Mouse (Mus musculus) forebrain, embryonic 11.5 days (tissue): Measurements from ENCODE around the gene Sys1. TPM values are rescaled to one million over a fixed set of nuclear protein-coding genes. Genes with fewer than 3 reads are reported as not detected.

Experiments used
- ATAC-seq: fragments of 200-750 bp; cut with Nextera tagmentation; replicated peaks from 2 replicates; pipeline ENCODE4 v1.8.0; 2017; ENCODE audit warnings: moderate TSS enrichment; ENCODE audit not compliant: low FRiP score
- DNase-seq: peaks from one replicate; pipeline ENCODE4 v3.0.0-alpha.2; 2017; ENCODE audit warnings: low spot score
- H3K27ac ChIP-seq: fragments of 300-500 bp; sonication (generic); 2 replicates; pipeline ENCODE4 v1.5.1; 2014; ENCODE audit warnings: low read depth, low read length
- H3K27me3 ChIP-seq: fragments of 300-500 bp; sonication (generic); 2 replicates; pipeline ENCODE4 v1.6.1; 2014; ENCODE audit warnings: mild to moderate bottlenecking, low read length, mixed read lengths; ENCODE audit not compliant: control insufficient read depth, insufficient read depth
- H3K36me3 ChIP-seq: fragments of 300-500 bp; sonication (generic); 2 replicates; pipeline ENCODE4 v1.6.1; 2014; ENCODE audit warnings: mild to moderate bottlenecking, low read length, moderate library complexity, mixed read lengths; ENCODE audit not compliant: control insufficient read depth, insufficient read depth
- H3K4me1 ChIP-seq: fragments of 300-500 bp; sonication (generic); replicated peaks from 2 replicates; pipeline ENCODE4 v1.6.1; 2014; ENCODE audit warnings: low read length, mixed read lengths; ENCODE audit not compliant: control insufficient read depth, insufficient read depth
- H3K4me2 ChIP-seq: fragments of 300-500 bp; sonication (generic); 2 replicates; pipeline ENCODE4 v1.6.1; 2014; ENCODE audit warnings: low read depth, mild to moderate bottlenecking, low read length, moderate library complexity, mixed read lengths; ENCODE audit not compliant: severe bottlenecking
- H3K4me3 ChIP-seq: fragments of 300-500 bp; sonication (generic); 2 replicates; pipeline ENCODE4 v1.5.1; 2014; ENCODE audit warnings: low read depth, low read length
- H3K9ac ChIP-seq: fragments of 300-500 bp; sonication (generic); 2 replicates; pipeline ENCODE4 v1.6.1; 2014; ENCODE audit warnings: low read length
- H3K9me3 ChIP-seq: fragments of 300-500 bp; sonication (generic); 2 replicates; pipeline ENCODE4 v1.6.1; 2016; ENCODE audit warnings: low read length, mixed read lengths; ENCODE audit not compliant: control insufficient read depth
- WGBS: fragments of 180-500 bp; shearing (Covaris S2); extraction: QIAGEN DNeasy Blood & Tissue Kit; methylation state at CpG from one replicate; pipeline ENCODE4 v1.1.7; 2014; 5-methylcytosine and 5-hydroxymethylcytosine counted together
- polyA plus RNA-seq: library from polyadenylated mRNA; unstranded; fragments of >200 nt; fragmentation: Nextera tagmentation; extraction: Ambion mirVana; gene quantifications from 2 replicates; pipeline ENCODE4 v1.2.1, GENCODE M21; 2014

Sys1 gene
- 63.4 and 71.2 TPM in 2 replicates for polyA plus RNA-seq

DNA sequence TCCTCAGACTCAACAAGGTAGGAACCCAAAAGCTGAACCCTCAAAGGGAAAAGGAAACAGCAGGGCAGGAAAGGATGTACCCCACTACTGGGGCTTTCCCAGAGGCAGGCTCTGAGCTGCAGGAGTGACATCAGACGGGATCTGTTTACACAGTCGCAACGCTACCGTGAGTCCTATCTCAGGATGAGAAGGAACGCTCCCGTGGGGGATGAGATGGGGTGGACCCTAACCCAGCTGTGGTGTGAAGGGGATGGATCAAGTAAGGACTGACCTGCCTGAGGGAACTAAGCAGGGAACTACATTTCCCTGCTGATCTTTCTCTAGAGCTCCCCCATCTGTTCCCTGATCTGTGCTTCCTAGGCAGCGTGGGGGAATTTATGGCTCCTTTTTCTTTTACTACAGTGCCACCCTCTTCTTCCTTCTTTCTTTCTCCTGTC is at the start of gene Sys1:
Gene Sys1, plus strand, starts transcription at position 101 of the 437 bp plus-strand sequence.
- 0% methylated on average over 7 of the region's 7 CpGs for WGBS
- H3K27me3 ChIP-seq, result no peaks in the 10 kb centered on the region
- peak within 1 kb of the TSS; percentile 49 for H3K9ac ChIP-seq
- no peak within 1 kb of the TSS for H3K4me3 ChIP-seq
- H3K9me3 ChIP-seq, result no peaks in the 10 kb centered on the region
- H3K4me2 ChIP-seq, result peak within 1 kb of the TSS; percentile 36; the same call in 1 of the 2 replicates
- 0 out of 2 replicates have a peak within 1 kb of the TSS, but pooled peaks have one; percentile 12 for H3K27ac ChIP-seq
- no peaks in the 10 kb centered on the region for H3K36me3 ChIP-seq
- peaks cover 3% of the 10 kb centered on the region; the same call in 1 of the 2 replicates for H3K4me1 ChIP-seq
- ATAC-seq, result no peak
- DNase-seq, result no peak

DNA sequence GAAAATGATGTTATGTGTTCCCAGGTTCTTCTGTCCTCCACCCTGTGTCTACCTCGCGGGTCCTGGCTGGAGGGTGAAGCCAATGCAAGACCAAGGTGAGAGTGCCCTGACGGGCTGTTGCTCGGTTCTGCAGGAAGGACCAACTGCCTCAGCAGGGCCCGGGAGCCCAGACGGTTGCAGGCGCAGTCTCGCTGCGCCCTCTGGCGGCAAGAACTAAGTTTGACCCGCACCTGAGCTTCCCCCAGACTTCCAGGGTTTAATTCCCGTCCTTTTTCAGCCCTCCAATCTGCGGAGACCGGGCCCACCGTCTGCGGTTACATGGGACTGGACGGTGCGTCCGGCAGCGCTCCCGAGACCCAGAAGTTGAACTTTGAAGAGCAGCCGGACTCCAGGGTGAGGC is 49.1 kb upstream of the Sys1 start:
- DNase-seq, result peak; percentile 88
- H3K4me3 ChIP-seq, result no peak overlapping the region
- ATAC-seq, result 0 out of 2 replicates have a peak, but pooled peaks have one; percentile 36
- no peak overlapping the region for H3K9ac ChIP-seq
- H3K4me2 ChIP-seq, result no peak overlapping the region
- H3K9me3 ChIP-seq, result no peaks in the 10 kb centered on the region
- no peak overlapping the region for H3K27ac ChIP-seq
- WGBS, result under 1% methylated on average over 22 of the region's 22 CpGs
- H3K4me1 ChIP-seq, result peaks cover 3% of the 10 kb centered on the region; the same call in 1 of the 2 replicates
- H3K27me3 ChIP-seq, result peaks cover 66% of the 10 kb centered on the region
- no peaks in the 10 kb centered on the region for H3K36me3 ChIP-seq

DNA sequence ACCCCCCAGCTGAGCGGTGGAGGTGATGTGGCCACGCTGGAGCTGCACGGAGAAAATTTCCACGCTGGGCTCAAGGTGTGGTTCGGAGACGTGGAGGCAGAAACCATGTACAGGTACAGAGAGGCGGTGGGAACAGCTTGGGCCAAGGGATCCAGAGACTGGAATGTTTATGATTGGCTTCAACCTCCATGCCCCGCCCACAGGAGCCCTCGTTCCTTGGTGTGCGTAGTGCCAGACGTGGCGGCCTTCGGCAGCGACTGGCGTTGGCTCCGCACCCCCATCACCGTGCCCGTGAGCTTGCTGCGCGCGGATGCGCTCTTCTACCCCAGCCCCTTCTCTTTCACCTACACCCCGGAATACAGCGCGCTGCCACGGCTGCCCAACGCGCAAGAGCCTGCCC is 42.6 kb upstream of the Sys1 start:
- Histone ChIP-seq H3K4me1 (no peaks in the 10 kb centered on the region), H3K36me3 (no peaks in the 10 kb centered on the region), H3K4me3 (no peak overlapping the region), H3K27me3 (peaks cover 5% of the 10 kb centered on the region), H3K9ac (0 out of 2 replicates have a peak overlapping the region, but pooled peaks have one; percentile 29), H3K27ac (no peak overlapping the region), H3K9me3 (no peaks in the 10 kb centered on the region), H3K4me2 (peak overlapping the region; percentile 32)
- DNase-seq (no peak), ATAC-seq (no peak)
- 26% methylated on average over 28 of the region's 28 CpGs for WGBS

DNA sequence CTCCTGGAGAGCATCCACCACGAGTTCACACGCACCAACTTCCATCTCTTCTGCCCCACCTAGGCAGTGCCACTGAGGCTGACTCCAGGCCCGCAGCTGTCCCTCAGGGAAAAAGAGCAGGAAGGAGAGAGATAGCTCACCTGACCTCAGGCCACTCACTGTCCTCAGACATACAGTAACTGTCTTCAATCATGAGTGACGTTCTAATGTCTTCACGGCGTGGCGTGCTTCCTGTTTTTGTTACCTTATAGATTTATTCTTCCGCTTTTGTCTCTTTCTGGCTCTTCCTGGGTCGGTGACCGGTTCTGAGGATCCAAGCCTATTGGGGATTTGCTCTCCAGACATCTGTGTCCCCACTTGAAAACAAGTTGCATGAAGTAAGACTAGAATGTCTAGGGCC is 42.2 kb upstream of the Sys1 start:
- H3K36me3 ChIP-seq, result no peaks in the 10 kb centered on the region
- no peak for DNase-seq
- H3K27me3 ChIP-seq, result peaks cover 3% of the 10 kb centered on the region
- H3K4me2 ChIP-seq, result peak overlapping the region; percentile 32
- H3K9ac ChIP-seq, result 0 out of 2 replicates have a peak overlapping the region, but pooled peaks have one; percentile 29
- no peak overlapping the region for H3K4me3 ChIP-seq
- H3K27ac ChIP-seq, result no peak overlapping the region
- no peaks in the 10 kb centered on the region for H3K9me3 ChIP-seq
- no peaks in the 10 kb centered on the region for H3K4me1 ChIP-seq
- WGBS, result 70% methylated on average over 10 of the region's 10 CpGs
- no peak for ATAC-seq

DNA sequence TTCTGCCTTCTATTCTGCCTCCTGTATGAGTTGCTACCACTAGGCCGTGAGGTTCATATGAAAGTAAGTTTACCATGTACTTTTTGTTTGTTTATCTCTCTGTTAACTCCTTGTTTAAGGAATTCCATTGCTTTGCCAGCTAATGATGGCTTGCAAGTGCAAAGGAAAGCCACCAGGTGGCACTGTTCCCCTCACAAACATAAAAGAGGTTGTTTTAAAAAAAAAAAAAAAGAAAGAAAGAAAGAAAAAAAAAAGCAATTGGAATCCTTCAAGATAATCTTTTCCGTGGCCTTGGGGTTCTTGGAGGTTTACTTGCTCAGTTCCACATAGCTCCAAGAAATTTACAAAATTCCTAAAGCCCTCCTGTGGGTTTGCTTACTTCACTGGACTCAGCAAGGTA is 39.6 kb upstream of the Sys1 start:
- no peak overlapping the region for H3K4me3 ChIP-seq
- no peaks in the 10 kb centered on the region for H3K36me3 ChIP-seq
- no peak for DNase-seq
- H3K4me1 ChIP-seq, result no peaks in the 10 kb centered on the region
- H3K27ac ChIP-seq, result no peak overlapping the region
- no peaks in the 10 kb centered on the region; the same call in 1 of the 2 replicates for H3K27me3 ChIP-seq
- WGBS, result 2% methylated on average over 2 of the region's 2 CpGs
- no peak overlapping the region for H3K4me2 ChIP-seq
- H3K9me3 ChIP-seq, result no peaks in the 10 kb centered on the region
- H3K9ac ChIP-seq, result no peak overlapping the region
- no peak for ATAC-seq

DNA sequence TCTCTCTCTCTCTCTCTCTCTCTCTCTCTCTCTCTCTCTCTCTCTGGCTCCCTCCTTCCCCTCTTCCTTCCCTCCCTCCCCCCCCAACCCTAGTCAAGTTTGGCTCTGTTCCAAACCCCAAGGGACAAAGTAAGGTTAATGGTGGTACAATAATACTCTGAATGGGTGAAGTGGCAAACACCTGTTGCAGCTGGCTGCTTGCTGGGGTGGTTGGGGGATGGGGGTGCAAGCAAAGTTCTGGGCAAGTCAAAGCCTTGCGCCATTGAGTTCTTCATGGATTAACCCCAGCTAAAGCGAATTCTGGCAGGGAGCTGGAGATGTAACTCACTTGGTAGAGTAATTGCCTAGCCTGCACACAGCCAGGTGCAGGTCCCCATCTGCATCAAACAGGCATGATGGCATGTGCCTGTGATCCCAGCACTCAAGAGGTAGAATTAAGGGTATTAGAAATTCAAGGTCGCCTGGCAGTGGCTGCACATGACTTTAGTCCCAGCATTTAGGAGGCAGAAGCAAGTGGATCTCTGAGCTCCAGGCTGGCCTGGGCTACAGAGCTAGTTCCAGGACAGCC is 38.4 kb upstream of the Sys1 start:
- Histone ChIP-seq H3K9ac (no peak overlapping the region), H3K27me3 (no peaks in the 10 kb centered on the region; the same call in 1 of the 2 replicates), H3K4me3 (no peak overlapping the region), H3K9me3 (no peaks in the 10 kb centered on the region), H3K36me3 (no peaks in the 10 kb centered on the region), H3K27ac (no peak overlapping the region), H3K4me2 (no peak overlapping the region), H3K4me1 (no peaks in the 10 kb centered on the region)
- DNase-seq, result no peak
- WGBS, result 34% methylated on average over 3 of the region's 3 CpGs
- ATAC-seq, result no peak

DNA sequence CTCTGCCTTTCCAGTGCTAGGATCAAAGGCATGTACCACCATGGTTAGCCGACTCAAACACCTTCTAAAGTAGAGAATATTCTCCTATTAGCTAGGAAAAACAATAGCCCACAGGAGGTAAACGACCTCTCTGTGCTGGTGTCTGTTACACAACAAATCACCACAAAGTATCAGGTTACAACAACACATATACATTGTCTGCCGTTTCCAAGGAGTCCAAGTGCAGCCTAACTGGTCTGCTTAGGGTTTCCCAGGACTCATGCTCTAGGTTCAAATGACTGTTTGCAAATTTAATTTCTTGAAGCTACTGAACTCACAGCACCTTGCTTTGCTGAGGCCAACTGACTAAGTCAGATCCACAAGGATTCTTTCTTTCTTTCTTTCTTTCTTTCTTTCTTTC is 37.3 kb upstream of the Sys1 start:
- Histone ChIP-seq H3K9me3 (no peaks in the 10 kb centered on the region), H3K9ac (no peak overlapping the region), H3K4me2 (no peak overlapping the region), H3K27ac (no peak overlapping the region), H3K4me3 (no peak overlapping the region), H3K27me3 (no peaks in the 10 kb centered on the region), H3K4me1 (no peaks in the 10 kb centered on the region), H3K36me3 (no peaks in the 10 kb centered on the region)
- no peak for DNase-seq
- WGBS, result 10% methylated on average over 3 of the region's 3 CpGs
- no peak for ATAC-seq

DNA sequence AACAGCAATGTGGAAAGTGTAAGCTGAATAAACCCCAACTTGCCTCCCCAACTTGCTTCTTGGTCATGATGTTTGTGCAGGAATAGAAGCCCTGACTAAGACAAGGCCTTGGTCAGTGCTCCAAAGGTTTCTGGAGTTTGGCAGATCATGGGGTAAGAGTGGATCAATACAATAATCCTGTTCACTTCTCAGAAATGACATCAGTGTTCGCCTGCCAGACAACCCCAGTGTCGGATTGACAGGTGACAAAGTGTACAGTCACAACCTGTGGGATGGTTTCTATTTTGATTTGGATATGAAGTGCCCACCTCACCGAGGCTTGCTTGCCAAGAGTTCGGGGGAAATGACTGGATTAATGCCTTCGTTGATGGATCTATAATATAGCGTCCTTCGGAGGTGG is 35.5 kb upstream of the Sys1 start:
- no peak overlapping the region for H3K4me2 ChIP-seq
- no peaks in the 10 kb centered on the region for H3K9me3 ChIP-seq
- no peaks in the 10 kb centered on the region for H3K4me1 ChIP-seq
- no peak overlapping the region for H3K4me3 ChIP-seq
- H3K27ac ChIP-seq, result no peak overlapping the region
- H3K9ac ChIP-seq, result no peak overlapping the region
- WGBS, result 89% methylated on average over 7 of the region's 7 CpGs
- DNase-seq (no peak), ATAC-seq (no peak)
- H3K27me3 ChIP-seq, result no peaks in the 10 kb centered on the region
- H3K36me3 ChIP-seq, result no peaks in the 10 kb centered on the region

DNA sequence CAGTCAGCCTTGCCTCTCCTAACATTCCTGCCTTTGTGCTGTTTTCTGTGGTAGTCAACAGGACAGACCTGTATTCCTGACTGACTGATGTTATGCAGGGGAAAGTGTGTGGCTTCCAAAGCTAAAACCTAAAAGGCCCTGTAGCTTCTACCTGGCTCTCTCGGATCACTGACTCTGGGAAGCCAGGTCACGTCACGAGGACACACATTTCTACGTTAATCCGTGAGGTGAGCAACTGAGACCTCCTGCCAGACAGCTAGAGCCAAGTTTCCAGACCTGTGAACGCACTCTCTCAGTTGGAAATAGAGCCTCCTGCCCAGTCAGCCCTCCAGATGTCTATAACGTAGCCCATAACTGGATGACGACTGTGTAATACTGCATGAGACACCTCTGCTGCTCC is 34.8 kb upstream of the Sys1 start:
- H3K4me3 ChIP-seq, result no peak overlapping the region
- H3K4me1 ChIP-seq, result no peaks in the 10 kb centered on the region
- no peaks in the 10 kb centered on the region for H3K27me3 ChIP-seq
- WGBS, result 90% methylated on average over 8 of the region's 8 CpGs
- no peaks in the 10 kb centered on the region for H3K9me3 ChIP-seq
- H3K36me3 ChIP-seq, result no peaks in the 10 kb centered on the region
- no peak overlapping the region for H3K4me2 ChIP-seq
- ATAC-seq, result no peak
- H3K9ac ChIP-seq, result no peak overlapping the region
- no peak for DNase-seq
- H3K27ac ChIP-seq, result no peak overlapping the region
